Mouse (Mus musculus): ENCODE measurements at regions not wholly inside any gene's neighbourhood (a gene's known extent, or its start where the extent isn't known, plus 50 kb on each side); places are given as distances from the start of the nearest gene placed in this dataset.

GRCm38 (mm10) chr11:89232884-89233480 is 69.2 kb downstream of the Nog start:
- Histone ChIP-seq H3K4me1 (ENCODE audit: control insufficient read depth in 2 of 2, insufficient read depth in 2 of 2, low read length in 2 of 2, poor library complexity in 1 of 2) (peaks cover 0 to 3% of the 10 kb centered on the region in 2 experiments; a peak in 1 of 4 replicates), H3K4me3 (ENCODE audit: insufficient read depth in 1 of 2, low read depth in 1 of 2, low read length in 2 of 2, poor library complexity in 1 of 2, severe bottlenecking in 1 of 2) (no peak overlapping the region), H3K27ac (ENCODE audit: insufficient read depth, low read depth, low read length, poor library complexity, severe bottlenecking) (no peak overlapping the region), H3K9me3 (ENCODE audit: control insufficient read depth, insufficient read depth, low read depth, low read length) (no peaks in the 10 kb centered on the region), H3K9ac (ENCODE audit: insufficient read depth, low read depth, low read length, poor library complexity, severe bottlenecking) (no peak overlapping the region), H3K36me3 (ENCODE audit: control insufficient read depth, insufficient read depth, low read length, poor library complexity, severe bottlenecking) (no peaks in the 10 kb centered on the region)
- TF ChIP-seq CHD2 (IDR thresholded peaks at IDR 0.05; ENCODE audit: low read depth, low read length) (no peak), MAFK (IDR thresholded peaks at IDR 0.05; ENCODE audit: insufficient read depth, low read depth, low read length) (no peak)
- no peak for DNase-seq (ENCODE audit: low read depth, low spot score)
- in situ Hi-C loops (cut with MboI; ENCODE audit: low sequenced_read_pairs in 2 of 2, unreplicated experiment in 2 of 2), result no loop called here

- Histone ChIP-seq H3K27ac (ENCODE audit: insufficient read depth, low read depth, low read length, poor library complexity, severe bottlenecking) (no peak overlapping the region), H3K9me3 (ENCODE audit: control insufficient read depth, insufficient read depth, low read depth, low read length) (no peaks in the 10 kb centered on the region), H3K36me3 (ENCODE audit: control insufficient read depth, insufficient read depth, low read length, poor library complexity, severe bottlenecking) (no peaks in the 10 kb centered on the region), H3K9ac (ENCODE audit: insufficient read depth, low read depth, low read length, poor library complexity, severe bottlenecking) (no peak overlapping the region), H3K4me3 (ENCODE audit: insufficient read depth in 1 of 2, low read depth in 1 of 2, low read length in 2 of 2, poor library complexity in 1 of 2, severe bottlenecking in 1 of 2) (no peak overlapping the region), H3K4me1 (ENCODE audit: control insufficient read depth in 2 of 2, insufficient read depth in 2 of 2, low read length in 2 of 2, poor library complexity in 1 of 2) (peaks cover 0 to 7% of the 10 kb centered on the region in 2 experiments; a peak in 2 of 4 replicates)
- TF ChIP-seq HCFC1 (IDR thresholded peaks at IDR 0.05; ENCODE audit: borderline replicate concordance, insufficient read depth, low read length) (no peak), CHD2 (IDR thresholded peaks at IDR 0.05; ENCODE audit: low read depth, low read length) (no peak), ZC3H11A (IDR thresholded peaks at IDR 0.05; ENCODE audit: borderline replicate concordance, low read depth, low read length) (no peak)
- in situ Hi-C loops (cut with MboI; ENCODE audit: low sequenced_read_pairs in 2 of 2, unreplicated experiment in 2 of 2), result no loop called here
- no peak for DNase-seq (ENCODE audit: low read depth, low spot score)
These were observed 72.4 kb downstream of the Nog start for GRCm38 (mm10) chr11:89229726-89230125.

- Histone ChIP-seq H3K9ac (ENCODE audit: insufficient read depth, low read depth, low read length, poor library complexity, severe bottlenecking) (no peak overlapping the region), H3K36me3 (ENCODE audit: control insufficient read depth, insufficient read depth, low read length, poor library complexity, severe bottlenecking) (no peaks in the 10 kb centered on the region), H3K4me3 (ENCODE audit: insufficient read depth in 1 of 2, low read depth in 1 of 2, low read length in 2 of 2, poor library complexity in 1 of 2, severe bottlenecking in 1 of 2) (no peak overlapping the region), H3K27ac (ENCODE audit: insufficient read depth, low read depth, low read length, poor library complexity, severe bottlenecking) (no peak overlapping the region), H3K4me1 (ENCODE audit: control insufficient read depth in 2 of 2, insufficient read depth in 2 of 2, low read length in 2 of 2, poor library complexity in 1 of 2) (no peaks in the 10 kb centered on the region), H3K9me3 (ENCODE audit: control insufficient read depth, insufficient read depth, low read depth, low read length) (no peaks in the 10 kb centered on the region)
- TF ChIP-seq MAFK (IDR thresholded peaks at IDR 0.05; ENCODE audit: insufficient read depth, low read depth, low read length) (no peak), ZC3H11A (IDR thresholded peaks at IDR 0.05; ENCODE audit: borderline replicate concordance, low read depth, low read length) (no peak), ZNF384 (IDR thresholded peaks at IDR 0.05; ENCODE audit: low read depth, low read length) (no peak), HCFC1 (IDR thresholded peaks at IDR 0.05; ENCODE audit: borderline replicate concordance, insufficient read depth, low read length) (no peak), CHD2 (IDR thresholded peaks at IDR 0.05; ENCODE audit: low read depth, low read length) (no peak)
- in situ Hi-C loops (cut with MboI; ENCODE audit: low sequenced_read_pairs in 2 of 2, unreplicated experiment in 2 of 2), result no loop called here
- no peak for DNase-seq (ENCODE audit: low read depth, low spot score)
These were observed 88.9 kb downstream of the Nog start for GRCm38 (mm10) chr11:89213204-89213603.

- Histone ChIP-seq H3K4me1 (ENCODE audit: control insufficient read depth in 2 of 2, insufficient read depth in 2 of 2, low read length in 2 of 2, poor library complexity in 1 of 2) (no peaks in the 10 kb centered on the region; a peak in 1 of 4 replicates), H3K9ac (ENCODE audit: insufficient read depth, low read depth, low read length, poor library complexity, severe bottlenecking) (no peak overlapping the region), H3K36me3 (ENCODE audit: control insufficient read depth, insufficient read depth, low read length, poor library complexity, severe bottlenecking) (no peaks in the 10 kb centered on the region), H3K27ac (ENCODE audit: insufficient read depth, low read depth, low read length, poor library complexity, severe bottlenecking) (no peak overlapping the region), H3K9me3 (ENCODE audit: control insufficient read depth, insufficient read depth, low read depth, low read length) (no peaks in the 10 kb centered on the region), H3K4me3 (ENCODE audit: insufficient read depth in 1 of 2, low read depth in 1 of 2, low read length in 2 of 2, poor library complexity in 1 of 2, severe bottlenecking in 1 of 2) (no peak overlapping the region)
- DNase-seq (ENCODE audit: low read depth, low spot score), result no peak
- TF ChIP-seq MAFK (IDR thresholded peaks at IDR 0.05; ENCODE audit: insufficient read depth, low read depth, low read length) (no peak), HCFC1 (IDR thresholded peaks at IDR 0.05; ENCODE audit: borderline replicate concordance, insufficient read depth, low read length) (no peak), ZNF384 (IDR thresholded peaks at IDR 0.05; ENCODE audit: low read depth, low read length) (no peak), ZC3H11A (IDR thresholded peaks at IDR 0.05; ENCODE audit: borderline replicate concordance, low read depth, low read length) (no peak), CHD2 (IDR thresholded peaks at IDR 0.05; ENCODE audit: low read depth, low read length) (no peak)
- in situ Hi-C loops (cut with MboI; ENCODE audit: low sequenced_read_pairs in 2 of 2, unreplicated experiment in 2 of 2), result no loop called here
These were observed 92.6 kb downstream of the Nog start for GRCm38 (mm10) chr11:89209531-89209950.

GRCm38 (mm10) chr11:89209072-89209471 is 93.1 kb downstream of the Nog start:
- in situ Hi-C loops (cut with MboI; ENCODE audit: low sequenced_read_pairs in 2 of 2, unreplicated experiment in 2 of 2), result no loop called here
- H3K4me3 ChIP-seq (ENCODE audit: insufficient read depth in 1 of 2, low read depth in 1 of 2, low read length in 2 of 2, poor library complexity in 1 of 2, severe bottlenecking in 1 of 2), result no peak overlapping the region
- TF ChIP-seq CHD2 (IDR thresholded peaks at IDR 0.05; ENCODE audit: low read depth, low read length), result no peak
- TF ChIP-seq HCFC1 (IDR thresholded peaks at IDR 0.05; ENCODE audit: borderline replicate concordance, insufficient read depth, low read length), result no peak
- no peak for TF ChIP-seq ZC3H11A (IDR thresholded peaks at IDR 0.05; ENCODE audit: borderline replicate concordance, low read depth, low read length)
- no peak for TF ChIP-seq MAFK (IDR thresholded peaks at IDR 0.05; ENCODE audit: insufficient read depth, low read depth, low read length)
- TF ChIP-seq ZNF384 (IDR thresholded peaks at IDR 0.05; ENCODE audit: low read depth, low read length), result no peak
- no peak overlapping the region for H3K9ac ChIP-seq (ENCODE audit: insufficient read depth, low read depth, low read length, poor library complexity, severe bottlenecking)
- no peaks in the 10 kb centered on the region; a peak in 1 of 4 replicates for H3K4me1 ChIP-seq (ENCODE audit: control insufficient read depth in 2 of 2, insufficient read depth in 2 of 2, low read length in 2 of 2, poor library complexity in 1 of 2)
- no peak overlapping the region for H3K27ac ChIP-seq (ENCODE audit: insufficient read depth, low read depth, low read length, poor library complexity, severe bottlenecking)
- no peaks in the 10 kb centered on the region for H3K36me3 ChIP-seq (ENCODE audit: control insufficient read depth, insufficient read depth, low read length, poor library complexity, severe bottlenecking)
- no peaks in the 10 kb centered on the region for H3K9me3 ChIP-seq (ENCODE audit: control insufficient read depth, insufficient read depth, low read depth, low read length)
- DNase-seq (ENCODE audit: low read depth, low spot score), result no peak
